Mouse (Mus musculus) intestine, postnatal 0 days (tissue): ENCODE results near the gene Klk11. TPM values are rescaled to one million over a fixed set of nuclear protein-coding genes. Genes with fewer than 3 reads are reported as not detected.

Experiments used
- ATAC-seq: fragments of 200-750 bp; cut with Nextera tagmentation; 2 replicates; pipeline ENCODE4 v1.8.0; 2017; ENCODE audit warnings: mild to moderate bottlenecking, moderate TSS enrichment, moderate library complexity
- H3K27ac ChIP-seq: fragments of 300-500 bp; sonication (generic); 2 replicates; pipeline ENCODE4 v1.5.1; 2014; ENCODE audit warnings: mild to moderate bottlenecking, low read depth, low read length, moderate library complexity
- H3K27me3 ChIP-seq: fragments of 300-500 bp; sonication (generic); replicated peaks from 2 replicates; pipeline ENCODE4 v1.6.1; 2014; ENCODE audit warnings: low read length, mixed read lengths; ENCODE audit not compliant: control insufficient read depth, insufficient read depth
- H3K36me3 ChIP-seq: fragments of 300-500 bp; sonication (generic); 2 replicates; pipeline ENCODE4 v1.6.1; 2014; ENCODE audit warnings: mild to moderate bottlenecking, moderate library complexity; ENCODE audit not compliant: control insufficient read depth, insufficient read depth
- H3K4me1 ChIP-seq: fragments of 300-500 bp; sonication (generic); replicated peaks from 2 replicates; pipeline ENCODE4 v1.6.1; 2014; ENCODE audit warnings: antibody characterized with exemption, low read length, mixed read lengths; ENCODE audit not compliant: control insufficient read depth, insufficient read depth
- H3K4me2 ChIP-seq: fragments of 300-500 bp; sonication (generic); replicated peaks from 2 replicates; pipeline ENCODE4 v1.6.1; 2014; ENCODE audit warnings: low read depth, mild to moderate bottlenecking, moderate library complexity
- H3K4me3 ChIP-seq: fragments of 300-500 bp; sonication (generic); 2 replicates; pipeline ENCODE4 v1.5.1; 2014; ENCODE audit warnings: low read depth, low read length
- H3K9ac ChIP-seq: fragments of 300-500 bp; sonication (generic); 2 replicates; pipeline ENCODE4 v1.6.1; 2014; ENCODE audit warnings: mild to moderate bottlenecking, low read depth, low read length
- H3K9me3 ChIP-seq: fragments of 300-500 bp; sonication (generic); 2 replicates; pipeline ENCODE4 v1.6.1; 2016; ENCODE audit warnings: mixed run types; ENCODE audit not compliant: control insufficient read depth
- CTCF ChIP-seq: sonication (generic); IDR thresholded peaks from 2 replicates; pipeline ENCODE4 v1.5.1; 2016; ENCODE audit warnings: low read depth, mild to moderate bottlenecking, control low read depth, antibody characterized with exemption, moderate library complexity
- WGBS: fragments of 180-500 bp; shearing (Covaris S2); extraction: QIAGEN DNeasy Blood & Tissue Kit; methylation state at CpG from one replicate; pipeline ENCODE4 v1.1.7; 2014; 5-methylcytosine and 5-hydroxymethylcytosine counted together
- polyA plus RNA-seq: library from polyadenylated mRNA; unstranded; fragments of >200 nt; fragmentation: Nextera tagmentation; extraction: Ambion mirVana; gene quantifications from 2 replicates; pipeline ENCODE4 v1.2.1, GENCODE M21; 2015

The Klk11 gene
- polyA plus RNA-seq, 1 experiment from 2014 or later = 0.21 TPM

- H3K9ac ChIP-seq = no peak overlapping the region
- ATAC-seq = no peak
- H3K27ac ChIP-seq = no peak overlapping the region
- H3K4me3 ChIP-seq = no peak overlapping the region
- H3K36me3 ChIP-seq = no peaks in the 10 kb centered on the region
- no peak for TF ChIP-seq CTCF
- H3K27me3 ChIP-seq = 0 out of 2 replicates have a peak, but pooled peaks cover under 1% of the 10 kb centered on the region
- no peak overlapping the region for H3K4me2 ChIP-seq
- H3K9me3 ChIP-seq = no peaks in the 10 kb centered on the region
- WGBS = 69% methylated on average over 3 of the region's 3 CpGs
- H3K4me1 ChIP-seq = no peaks in the 10 kb centered on the region
These were observed 13.7 kb downstream of the Klk11 start for GRCm38 (mm10) chr7:43788096-43788495.

GRCm38 (mm10) chr7:43789295-43789694 lies 14.9 kb downstream of the Klk11 start:
- Histone ChIP-seq H3K4me2 (no peak overlapping the region), H3K9ac (no peak overlapping the region), H3K27ac (no peak overlapping the region), H3K36me3 (no peaks in the 10 kb centered on the region), H3K4me1 (no peaks in the 10 kb centered on the region), H3K27me3 (no peaks in the 10 kb centered on the region), H3K4me3 (no peak overlapping the region), H3K9me3 (no peaks in the 10 kb centered on the region)
- WGBS = 58% methylated on average over 2 of the region's 2 CpGs
- TF ChIP-seq CTCF = 0 out of 2 replicates have a peak, but pooled peaks have one; percentile 22
- no peak for ATAC-seq

- no peak for TF ChIP-seq CTCF
- no peak for ATAC-seq
- no peaks in the 10 kb centered on the region for H3K4me1 ChIP-seq
- no peaks in the 10 kb centered on the region for H3K9me3 ChIP-seq
- H3K4me3 ChIP-seq = no peak within 1 kb of the TSS
- H3K36me3 ChIP-seq = no peaks in the 10 kb centered on the region
- no peak within 1 kb of the TSS for H3K4me2 ChIP-seq
- H3K9ac ChIP-seq = no peak within 1 kb of the TSS
- 79% methylated on average over 7 of the region's 7 CpGs for WGBS
- H3K27me3 ChIP-seq = peaks cover 3% of the 10 kb centered on the region; the same call in 1 of the 2 replicates
- no peak within 1 kb of the TSS for H3K27ac ChIP-seq
These were observed 17.2 kb downstream of the Klk11 start, which contains the start of gene Klk9 for GRCm38 (mm10) chr7:43791591-43791990. Klk9 (plus strand) TSS chr7:43791891.

- Histone ChIP-seq H3K27ac (no peak overlapping the region), H3K4me3 (peak overlapping the region; percentile 45), H3K9me3 (no peaks in the 10 kb centered on the region), H3K4me1 (no peaks in the 10 kb centered on the region), H3K9ac (no peak overlapping the region), H3K4me2 (peak overlapping the region; percentile 81), H3K36me3 (no peaks in the 10 kb centered on the region), H3K27me3 (peaks cover 3% of the 10 kb centered on the region)
- 5% methylated on average over 8 of the region's 8 CpGs for WGBS
- no peak for TF ChIP-seq CTCF
- no peak for ATAC-seq
These were observed 22.0 kb downstream of the Klk11 start for GRCm38 (mm10) chr7:43796355-43796754.

- 0 out of 2 replicates have a peak, but pooled peaks have one; percentile 33 for ATAC-seq
- Histone ChIP-seq H3K27ac (no peak within 1 kb of the TSS), H3K4me2 (peak within 1 kb of the TSS; percentile 81), H3K9ac (no peak within 1 kb of the TSS), H3K36me3 (no peaks in the 10 kb centered on the region), H3K4me3 (peak within 1 kb of the TSS; percentile 45), H3K9me3 (no peaks in the 10 kb centered on the region), H3K27me3 (peaks cover 3% of the 10 kb centered on the region), H3K4me1 (no peaks in the 10 kb centered on the region)
- under 1% methylated on average over 28 of the region's 28 CpGs for WGBS
- TF ChIP-seq CTCF = no peak
These were observed 22.9 kb downstream of the Klk11 start, which contains the start of gene Klk8 for GRCm38 (mm10) chr7:43797333-43797769. Klk8 (plus strand) TSS chr7:43797577.

- H3K36me3 ChIP-seq = no peaks in the 10 kb centered on the region
- no peak for TF ChIP-seq CTCF
- peak overlapping the region; percentile 45 for H3K4me3 ChIP-seq
- H3K4me1 ChIP-seq = no peaks in the 10 kb centered on the region
- H3K9ac ChIP-seq = no peak overlapping the region
- peaks cover 3% of the 10 kb centered on the region for H3K27me3 ChIP-seq
- no peaks in the 10 kb centered on the region for H3K9me3 ChIP-seq
- no peak for ATAC-seq
- peak overlapping the region; percentile 81 for H3K4me2 ChIP-seq
- no peak overlapping the region for H3K27ac ChIP-seq
- WGBS = 40% methylated on average over 13 of the region's 13 CpGs
These were observed 23.5 kb downstream of the Klk11 start for GRCm38 (mm10) chr7:43797844-43798462.
